Mouse (Mus musculus) embryonic fibroblast, embryonic 13.5 days (primary cell): ENCODE measurements around the gene Crcp. TPM values are rescaled to one million over a fixed set of nuclear protein-coding genes. Genes with fewer than 3 reads are reported as not detected.

Experiments
- H3K27ac ChIP-seq: 2 replicates; pipeline ENCODE4 v1.5.1; 2012; ENCODE audit warnings: low read length, control low read depth, inconsistent platforms; ENCODE audit not compliant: insufficient read depth
- H3K4me1 ChIP-seq: 2 replicates; pipeline ENCODE4 v1.6.1; 2011; ENCODE audit warnings: low read length; ENCODE audit not compliant: control insufficient read depth, insufficient read depth
- H3K4me3 ChIP-seq: 2 replicates; pipeline ENCODE4 v1.5.1; 2011; ENCODE audit warnings: mild to moderate bottlenecking, control low read depth, low read length; ENCODE audit not compliant: insufficient read depth
- CTCF ChIP-seq: IDR thresholded peaks from 2 replicates; pipeline ENCODE4 v1.5.1; 2011; ENCODE audit warnings: mild to moderate bottlenecking, control low read depth, low read length, moderate library complexity, borderline replicate concordance; ENCODE audit not compliant: insufficient read depth
- POLR2A ChIP-seq: IDR thresholded peaks from 2 replicates; pipeline ENCODE4 v1.6.1; 2011; ENCODE audit warnings: low read depth, mild to moderate bottlenecking, control low read depth, low read length, moderate library complexity
- polyA plus RNA-seq: library from polyadenylated mRNA; stranded (reverse); fragments of >200 nt; gene quantifications from 2 replicates; pipeline ENCODE4 v1.2.4, GENCODE M21; 2011; ENCODE audit warnings: low read depth; ENCODE audit not compliant: missing spikeins, insufficient read length

Crcp gene
- polyA plus RNA-seq, 1 experiment: 36.5 TPM

GRCm38 (mm10) chr5:130041262-130041661 is 12.2 kb downstream of the Crcp start:
- no peak overlapping the region for H3K27ac ChIP-seq
- no peak overlapping the region for H3K4me3 ChIP-seq
- TF ChIP-seq POLR2A (no peak), CTCF (no peak)
- H3K4me1 ChIP-seq: no peaks in the 10 kb centered on the region

- H3K4me1 ChIP-seq: no peaks in the 10 kb centered on the region
- no peak for TF ChIP-seq POLR2A
- no peak for TF ChIP-seq CTCF
- H3K27ac ChIP-seq: no peak overlapping the region
- no peak overlapping the region for H3K4me3 ChIP-seq
Observed at GRCm38 (mm10) chr5:130043741-130044140, 14.7 kb downstream of the Crcp start.

GRCm38 (mm10) chr5:130044201-130044695 is 15.2 kb downstream of the Crcp start:
- no peak overlapping the region for H3K27ac ChIP-seq
- H3K4me3 ChIP-seq: no peak overlapping the region
- TF ChIP-seq POLR2A: no peak
- 0 out of 2 replicates have a peak, but pooled peaks have one; percentile 16 for TF ChIP-seq CTCF
- no peaks in the 10 kb centered on the region for H3K4me1 ChIP-seq

DNA sequence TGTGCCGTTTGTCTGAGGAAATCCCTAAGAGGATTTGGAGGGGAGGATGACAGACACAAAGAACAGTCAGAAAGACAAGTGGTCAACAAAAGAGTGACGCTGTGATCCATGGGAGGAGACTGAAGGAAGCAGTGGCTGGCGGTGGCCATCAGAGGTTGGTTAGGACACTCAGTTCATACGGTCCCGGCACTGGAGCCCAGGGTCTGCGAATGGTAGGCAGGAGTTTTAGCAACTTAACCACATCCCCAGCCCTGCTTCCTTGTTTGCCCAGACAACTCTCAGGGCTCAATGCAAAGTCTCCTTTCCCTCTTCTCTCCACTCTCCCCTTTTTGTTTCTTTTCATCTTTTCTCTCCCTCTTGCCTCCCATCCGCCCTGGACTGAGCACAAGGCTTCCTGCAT is 17.0 kb downstream of the Crcp start:
- no peaks in the 10 kb centered on the region for H3K4me1 ChIP-seq
- H3K4me3 ChIP-seq: no peak overlapping the region
- TF ChIP-seq POLR2A: no peak
- no peak for TF ChIP-seq CTCF
- no peak overlapping the region for H3K27ac ChIP-seq

- Histone ChIP-seq H3K4me3 (no peak overlapping the region), H3K27ac (no peak overlapping the region), H3K4me1 (no peaks in the 10 kb centered on the region)
- TF ChIP-seq POLR2A (no peak), CTCF (no peak)
Observed at GRCm38 (mm10) chr5:130046589-130046988, 17.5 kb downstream of the Crcp start.

- H3K4me3 ChIP-seq: no peak overlapping the region
- no peaks in the 10 kb centered on the region for H3K4me1 ChIP-seq
- H3K27ac ChIP-seq: no peak overlapping the region
- no peak for TF ChIP-seq CTCF
- TF ChIP-seq POLR2A: no peak
Observed at GRCm38 (mm10) chr5:130047013-130047412, 17.9 kb downstream of the Crcp start.

- H3K4me1 ChIP-seq: no peaks in the 10 kb centered on the region
- H3K27ac ChIP-seq: no peak overlapping the region
- no peak for TF ChIP-seq CTCF
- no peak for TF ChIP-seq POLR2A
- H3K4me3 ChIP-seq: no peak overlapping the region
Observed at GRCm38 (mm10) chr5:130048786-130049520, 19.9 kb downstream of the Crcp start.

DNA sequence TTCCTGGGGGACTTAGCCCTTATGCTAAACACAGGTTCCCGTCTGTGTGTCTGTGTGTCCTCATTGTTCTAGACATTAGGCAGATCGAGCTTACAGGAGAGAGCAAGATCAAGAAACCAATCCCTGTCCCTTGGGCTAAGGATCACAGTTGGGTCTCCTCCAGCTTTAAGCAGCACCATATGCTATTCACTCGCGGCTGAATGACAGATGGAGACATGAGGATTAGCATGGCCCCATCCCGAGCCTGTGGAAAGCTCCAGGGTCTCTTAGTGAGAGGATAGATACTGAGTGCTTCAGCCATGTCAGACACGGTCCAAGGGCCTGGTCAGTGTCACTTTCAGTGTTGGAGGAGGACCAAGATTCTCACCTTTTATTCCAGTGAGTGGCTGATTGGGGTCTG is 21.3 kb downstream of the Crcp start:
- H3K27ac ChIP-seq: no peak overlapping the region
- H3K4me3 ChIP-seq: no peak overlapping the region
- TF ChIP-seq POLR2A (no peak), CTCF (no peak)
- no peaks in the 10 kb centered on the region for H3K4me1 ChIP-seq

DNA sequence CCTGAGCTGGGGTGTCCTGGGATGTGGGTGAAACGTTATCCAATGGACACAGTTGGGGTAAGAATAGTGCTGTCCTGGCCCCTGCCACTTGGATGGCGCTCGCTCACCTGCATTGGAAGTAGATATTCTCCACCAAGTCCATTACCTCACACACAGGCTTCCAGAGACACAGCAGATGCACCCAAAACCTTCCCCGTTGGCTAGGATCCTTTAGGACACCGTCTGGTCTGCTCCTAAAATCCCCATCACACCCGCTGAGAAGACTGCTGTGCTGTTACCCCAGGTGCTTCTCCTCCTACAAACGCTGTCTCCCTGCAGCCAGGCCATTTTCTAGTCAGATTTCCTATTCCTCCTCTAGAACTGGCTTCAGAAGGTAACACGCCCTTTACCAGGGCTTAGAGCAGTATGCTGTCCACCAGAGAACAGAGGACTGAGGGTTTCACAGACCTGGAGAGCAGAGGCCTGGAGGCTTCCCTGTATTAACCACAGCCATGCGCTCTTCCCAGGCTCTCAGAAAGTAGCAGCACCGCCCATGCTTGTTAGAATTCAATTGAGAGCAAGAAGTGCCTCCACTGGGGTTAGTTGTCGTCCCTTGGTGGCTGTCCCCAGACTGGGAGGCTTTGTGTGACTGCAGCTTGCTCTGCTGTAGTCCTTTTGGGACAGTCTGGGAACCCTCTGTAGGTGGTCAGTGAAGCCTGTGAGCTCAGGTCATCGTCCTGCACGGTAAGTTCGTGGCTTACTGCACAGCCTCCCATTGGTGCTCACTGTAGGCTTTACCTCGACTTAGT is 22.2 kb downstream of the Crcp start:
- Histone ChIP-seq H3K4me3 (no peak overlapping the region), H3K4me1 (no peaks in the 10 kb centered on the region), H3K27ac (no peak overlapping the region)
- TF ChIP-seq CTCF: no peak
- no peak for TF ChIP-seq POLR2A

DNA sequence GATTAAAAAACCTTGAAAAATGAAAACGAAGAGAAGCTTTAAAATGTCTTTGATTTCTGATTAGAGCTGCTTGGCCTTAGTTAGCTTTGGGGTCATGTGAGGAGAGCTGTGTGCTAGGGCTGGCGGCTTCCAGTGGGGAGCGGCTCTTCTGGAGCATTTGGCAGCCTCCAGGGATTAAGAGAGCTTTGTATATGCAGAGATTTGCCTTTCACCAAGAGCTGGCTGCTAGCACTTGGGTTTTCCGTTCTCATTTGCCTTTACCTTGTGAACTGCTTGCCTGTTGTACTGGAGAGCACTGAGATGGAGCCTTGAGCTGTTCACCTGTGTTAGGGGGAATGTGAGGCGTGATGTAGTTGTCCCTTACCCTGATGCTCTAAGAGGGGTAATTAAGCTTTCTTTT is 23.4 kb downstream of the Crcp start:
- H3K27ac ChIP-seq: no peak overlapping the region
- H3K4me3 ChIP-seq: no peak overlapping the region
- H3K4me1 ChIP-seq: no peaks in the 10 kb centered on the region
- TF ChIP-seq POLR2A (no peak), CTCF (no peak)
